Mouse (Mus musculus) liver, embryonic 16.5 days (tissue): ENCODE measurements at regions not wholly inside any gene's neighbourhood (a gene's known extent, or its start where the extent isn't known, plus 50 kb on each side); places are given as distances from the start of the nearest gene placed in this dataset.
"Not testable (repeated sequence)": the region's sequence is repeated elsewhere in the genome, so short reads cannot be mapped to it uniquely, and the experiment has no call there.

Experiments
- ATAC-seq: fragments of 200-750 bp; cut with Nextera tagmentation; 2 replicates; pipeline ENCODE4 v1.8.0; 2017; ENCODE audit warnings: low read depth, mild to moderate bottlenecking, moderate number of reproducible peaks, moderate library complexity
- H3K27ac ChIP-seq: fragments of 300-500 bp; sonication (generic); 2 replicates; pipeline ENCODE4 v1.5.1; 2014; ENCODE audit warnings: mild to moderate bottlenecking, low read length
- H3K27me3 ChIP-seq: fragments of 300-500 bp; sonication (generic); 2 replicates; pipeline ENCODE4 v1.6.1; 2014; ENCODE audit warnings: low read depth, low read length, mixed read lengths; ENCODE audit not compliant: control insufficient read depth, insufficient read depth
- H3K36me3 ChIP-seq: fragments of 300-500 bp; sonication (generic); 2 replicates; pipeline ENCODE4 v1.6.1; 2014; ENCODE audit warnings: mild to moderate bottlenecking; ENCODE audit not compliant: control insufficient read depth, insufficient read depth
- H3K4me1 ChIP-seq: fragments of 300-500 bp; sonication (generic); 2 replicates; pipeline ENCODE4 v1.6.1; 2014; ENCODE audit warnings: low read depth, low read length, mixed read lengths; ENCODE audit not compliant: control insufficient read depth
- H3K4me2 ChIP-seq: fragments of 300-500 bp; sonication (generic); 2 replicates; pipeline ENCODE4 v1.6.1; 2014; ENCODE audit warnings: low read depth, low read length, mixed read lengths
- H3K4me3 ChIP-seq: fragments of 300-500 bp; sonication (generic); 2 replicates; pipeline ENCODE4 v1.5.1; 2014; ENCODE audit warnings: low read depth, mild to moderate bottlenecking, low read length
- H3K9ac ChIP-seq: fragments of 300-500 bp; sonication (generic); 2 replicates; pipeline ENCODE4 v1.6.1; 2014; ENCODE audit warnings: low read depth, low read length
- H3K9me3 ChIP-seq: fragments of 300-500 bp; sonication (generic); replicated peaks from 2 replicates; pipeline ENCODE4 v1.6.1; 2016; ENCODE audit warnings: low read length; ENCODE audit not compliant: control insufficient read depth
- WGBS: fragments of 180-500 bp; shearing (Covaris S2); extraction: QIAGEN DNeasy Blood & Tissue Kit; methylation state at CpG from one replicate; pipeline ENCODE4 v1.1.7; 2014; ENCODE audit not compliant: insufficient replicate concordance; 5-methylcytosine and 5-hydroxymethylcytosine counted together

GRCm38 (mm10) chr5:3141841-3142240, 199.4 kb upstream of the Cdk6 start:
- not testable (repeated sequence) for H3K9ac ChIP-seq, H3K27me3 ChIP-seq, H3K27ac ChIP-seq, ATAC-seq, H3K9me3 ChIP-seq, H3K4me3 ChIP-seq, H3K4me1 ChIP-seq, H3K4me2 ChIP-seq, H3K36me3 ChIP-seq
- 75% methylated on average over 11 of the region's 11 CpGs for WGBS

GRCm38 (mm10) chr5:3146544-3147295, 194.6 kb upstream of the Cdk6 start:
- not testable (repeated sequence) for H3K4me2 ChIP-seq, H3K27ac ChIP-seq, H3K4me3 ChIP-seq, H3K27me3 ChIP-seq, H3K36me3 ChIP-seq, H3K4me1 ChIP-seq, H3K9me3 ChIP-seq, ATAC-seq, H3K9ac ChIP-seq
- 38% methylated on average over 8 of the region's 11 CpGs for WGBS

DNA sequence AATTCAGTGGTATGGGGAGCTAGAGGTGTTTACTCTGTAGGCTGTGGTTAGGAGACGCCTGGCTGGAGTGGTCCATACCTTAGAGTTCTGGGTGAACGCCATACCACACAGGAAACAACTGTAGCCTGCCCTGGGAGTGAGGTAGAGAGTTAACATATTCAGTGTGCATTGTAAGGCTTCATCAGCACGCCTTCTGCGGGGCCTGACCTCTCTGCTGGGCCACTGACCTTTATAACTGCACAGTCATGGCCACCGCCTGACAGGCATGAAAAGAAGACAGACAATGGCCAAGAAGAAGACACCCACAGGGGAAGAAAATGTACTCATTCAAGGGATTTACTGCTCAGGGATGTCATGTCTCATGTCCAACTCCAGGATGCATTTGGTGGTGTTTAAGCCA, 191.4 kb upstream of the Cdk6 start:
- not testable (repeated sequence) for H3K27ac ChIP-seq, H3K36me3 ChIP-seq, H3K4me1 ChIP-seq, H3K9me3 ChIP-seq, ATAC-seq, H3K27me3 ChIP-seq, H3K4me3 ChIP-seq, H3K9ac ChIP-seq, H3K4me2 ChIP-seq
- WGBS = 40% methylated on average over 5 of the region's 5 CpGs

DNA sequence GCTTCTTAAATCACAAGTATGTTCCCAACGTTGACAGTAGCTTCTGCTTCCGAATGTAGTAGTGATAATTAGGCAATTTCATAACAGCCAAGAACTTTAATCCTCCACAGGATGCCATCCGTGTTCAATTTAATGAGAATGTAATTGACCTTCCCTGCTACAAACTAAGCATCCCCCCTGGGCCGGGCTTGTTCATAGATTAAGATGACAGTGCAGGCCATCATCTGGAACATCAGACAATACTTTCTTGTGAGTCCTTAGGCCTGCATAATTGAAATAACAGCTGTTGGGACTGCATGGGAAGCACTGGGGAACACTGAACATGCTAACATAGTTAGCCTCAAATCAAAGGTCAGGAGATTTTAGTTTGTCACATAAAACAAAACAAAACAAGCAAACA, 190.5 kb upstream of the Cdk6 start:
- not testable (repeated sequence) for H3K4me2 ChIP-seq, H3K4me3 ChIP-seq, H3K9ac ChIP-seq, H3K27me3 ChIP-seq, H3K4me1 ChIP-seq, H3K36me3 ChIP-seq, H3K9me3 ChIP-seq, ATAC-seq, H3K27ac ChIP-seq
- WGBS = 55% methylated on average over 4 of the region's 4 CpGs

GRCm38 (mm10) chr5:3151534-3152148, 189.6 kb upstream of the Cdk6 start:
- H3K4me3 ChIP-seq, H3K4me1 ChIP-seq, ATAC-seq, H3K36me3 ChIP-seq, H3K27ac ChIP-seq, H3K4me2 ChIP-seq, H3K9me3 ChIP-seq, H3K27me3 ChIP-seq, H3K9ac ChIP-seq: not testable (repeated sequence)
- 16% methylated on average over 12 of the region's 12 CpGs for WGBS

DNA sequence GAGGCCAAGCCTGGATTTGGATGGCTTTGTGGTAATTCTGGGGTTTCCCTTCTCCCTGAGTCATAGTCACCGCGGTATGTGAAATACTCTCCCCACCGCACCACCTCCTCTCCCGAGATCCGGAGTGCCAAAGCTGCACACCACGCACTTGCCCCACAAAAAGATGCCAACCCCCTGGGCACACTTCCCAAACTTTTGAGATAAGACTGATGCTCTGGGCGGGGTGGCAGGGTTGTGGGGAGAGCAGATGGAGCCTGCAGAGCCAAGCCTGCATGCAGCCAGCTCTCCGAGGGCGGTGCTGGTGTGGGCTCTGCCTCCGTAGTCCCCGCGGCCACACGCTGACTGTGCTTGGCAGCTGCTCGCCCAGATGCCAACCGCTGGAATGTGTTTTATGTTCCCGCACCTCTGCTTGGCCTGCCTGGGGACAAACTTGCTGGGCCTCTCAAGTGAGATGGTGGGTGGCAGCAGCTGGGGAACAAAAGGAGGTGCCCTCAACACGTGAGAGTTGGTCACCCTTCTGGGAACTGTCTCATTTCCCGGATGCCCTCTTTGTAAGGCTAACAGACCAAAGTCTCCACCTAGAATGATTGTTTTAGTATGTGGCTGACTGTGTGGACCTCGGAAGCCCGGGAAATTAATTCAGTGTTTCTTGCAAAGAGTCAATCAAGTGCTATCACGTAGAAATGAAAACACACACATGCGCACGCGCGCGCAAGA, 189.0 kb upstream of the Cdk6 start:
- not testable (repeated sequence) for H3K9me3 ChIP-seq, H3K36me3 ChIP-seq, H3K9ac ChIP-seq, H3K27ac ChIP-seq, ATAC-seq, H3K4me1 ChIP-seq, H3K27me3 ChIP-seq
- Histone ChIP-seq H3K4me3 (peak overlapping the region; percentile 19), H3K4me2 (peak overlapping the region; percentile 36)
- WGBS = 23% methylated on average over 26 of the region's 26 CpGs

- H3K4me3 ChIP-seq, H3K9me3 ChIP-seq, H3K4me1 ChIP-seq, H3K36me3 ChIP-seq, H3K9ac ChIP-seq, H3K4me2 ChIP-seq, ATAC-seq, H3K27me3 ChIP-seq, H3K27ac ChIP-seq: not testable (repeated sequence)
- WGBS = 71% methylated on average over 2 of the region's 2 CpGs
Observed at GRCm38 (mm10) chr5:3165511-3165910, 175.8 kb upstream of the Cdk6 start.

- not testable (repeated sequence) for H3K4me2 ChIP-seq, H3K27ac ChIP-seq
Observed at GRCm38 (mm10) chr5:3166496-3166895, 174.8 kb upstream of the Cdk6 start.

DNA sequence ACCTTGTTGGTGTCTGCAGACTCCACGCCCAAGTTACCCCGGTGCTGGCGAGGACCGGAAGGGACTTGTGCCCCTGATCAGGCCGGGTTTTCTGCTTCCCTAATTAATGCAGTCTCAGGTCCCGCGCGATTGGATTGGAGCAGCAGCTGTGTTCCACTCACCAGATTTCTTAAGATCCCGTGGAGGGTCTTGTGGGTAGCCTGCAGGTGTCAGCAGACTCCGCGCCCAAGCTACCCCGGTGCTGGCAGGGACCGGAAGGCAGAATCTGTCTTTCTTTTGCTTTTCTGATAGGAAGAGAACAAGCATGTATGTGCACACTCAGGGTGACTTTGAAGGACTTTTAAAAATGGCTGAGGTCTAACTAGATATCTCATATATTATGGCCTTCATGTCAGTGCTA, 147.7 kb upstream of the Cdk6 start:
- ATAC-seq, H3K27ac ChIP-seq, H3K4me3 ChIP-seq, H3K9ac ChIP-seq, H3K27me3 ChIP-seq, H3K4me1 ChIP-seq, H3K36me3 ChIP-seq, H3K9me3 ChIP-seq, H3K4me2 ChIP-seq: not testable (repeated sequence)
- WGBS = 77% methylated on average over 13 of the region's 13 CpGs

More at GRCm38 (mm10) chr5:3166496-3166895, 174.8 kb upstream of the Cdk6 start:
- ATAC-seq, H3K27me3 ChIP-seq, H3K36me3 ChIP-seq, H3K4me1 ChIP-seq, H3K4me3 ChIP-seq, H3K9me3 ChIP-seq, H3K9ac ChIP-seq: not testable (repeated sequence)
- 54% methylated on average over 2 of the region's 2 CpGs for WGBS
